Mouse (Mus musculus) intestine, embryonic 15.5 days (tissue): ENCODE measurements at regions not wholly inside any gene's neighbourhood (a gene's known extent, or its start where the extent isn't known, plus 50 kb on each side); places are given as distances from the start of the nearest gene placed in this dataset.

Source experiments
- ATAC-seq: fragments of 200-750 bp; cut with Nextera tagmentation; 2 replicates; pipeline ENCODE4 v1.8.0; 2017; ENCODE audit warnings: moderate TSS enrichment, moderate library complexity
- H3K27ac ChIP-seq: fragments of 300-500 bp; sonication (generic); 2 replicates; pipeline ENCODE4 v1.5.1; 2015; ENCODE audit warnings: mild to moderate bottlenecking, inconsistent platforms
- H3K27me3 ChIP-seq: fragments of 300-500 bp; sonication (generic); replicated peaks from 2 replicates; pipeline ENCODE4 v1.6.1; 2015; ENCODE audit warnings: inconsistent platforms
- H3K36me3 ChIP-seq: fragments of 300-500 bp; sonication (generic); 2 replicates; pipeline ENCODE4 v1.6.1; 2015; ENCODE audit warnings: inconsistent platforms
- H3K4me1 ChIP-seq: fragments of 300-500 bp; sonication (generic); replicated peaks from 2 replicates; pipeline ENCODE4 v1.6.1; 2015; ENCODE audit warnings: inconsistent platforms
- H3K4me2 ChIP-seq: fragments of 300-500 bp; sonication (generic); replicated peaks from 2 replicates; pipeline ENCODE4 v1.6.1; 2015; ENCODE audit warnings: mild to moderate bottlenecking, inconsistent platforms
- H3K4me3 ChIP-seq: fragments of 300-500 bp; sonication (generic); replicated peaks from 2 replicates; pipeline ENCODE4 v1.5.1; 2015; ENCODE audit warnings: inconsistent platforms
- H3K9ac ChIP-seq: fragments of 300-500 bp; sonication (generic); 2 replicates; pipeline ENCODE4 v1.6.1; 2015; ENCODE audit warnings: inconsistent platforms
- H3K9me3 ChIP-seq: fragments of 300-500 bp; sonication (generic); 2 replicates; pipeline ENCODE4 v1.6.1; 2016; ENCODE audit warnings: inconsistent platforms
- WGBS: fragments of 180-500 bp; shearing (Covaris S2); methylation state at CpG from one replicate; pipeline ENCODE4 v1.1.7; 2015; 5-methylcytosine and 5-hydroxymethylcytosine counted together

GRCm38 (mm10) chr4:33838436-33838835 lies 86.0 kb upstream of the Cnr1 start:
- Histone ChIP-seq H3K36me3 (no peaks in the 10 kb centered on the region), H3K4me2 (no peak overlapping the region), H3K4me1 (no peaks in the 10 kb centered on the region), H3K4me3 (no peak overlapping the region), H3K27ac (no peak overlapping the region), H3K9me3 (no peaks in the 10 kb centered on the region), H3K9ac (no peak overlapping the region), H3K27me3 (no peaks in the 10 kb centered on the region)
- 75% methylated on average over 6 of the region's 6 CpGs for WGBS
- no peak for ATAC-seq

GRCm38 (mm10) chr4:33840119-33840518 lies 84.3 kb upstream of the Cnr1 start:
- no peak for ATAC-seq
- Histone ChIP-seq H3K4me3 (no peak overlapping the region), H3K36me3 (no peaks in the 10 kb centered on the region), H3K9me3 (no peaks in the 10 kb centered on the region), H3K4me1 (no peaks in the 10 kb centered on the region), H3K27ac (no peak overlapping the region), H3K4me2 (no peak overlapping the region), H3K27me3 (no peaks in the 10 kb centered on the region), H3K9ac (no peak overlapping the region)
- 73% methylated on average over 14 of the region's 14 CpGs for WGBS

GRCm38 (mm10) chr4:33845611-33846395 lies 78.6 kb upstream of the Cnr1 start:
- H3K4me3 ChIP-seq = no peak overlapping the region
- no peaks in the 10 kb centered on the region for H3K36me3 ChIP-seq
- no peaks in the 10 kb centered on the region for H3K27me3 ChIP-seq
- no peak for ATAC-seq
- no peak overlapping the region for H3K27ac ChIP-seq
- H3K4me1 ChIP-seq = no peaks in the 10 kb centered on the region
- no peak overlapping the region for H3K4me2 ChIP-seq
- 43% methylated on average over 9 of the region's 9 CpGs for WGBS
- H3K9ac ChIP-seq = no peak overlapping the region
- no peaks in the 10 kb centered on the region for H3K9me3 ChIP-seq

- no peak for ATAC-seq
Measured at GRCm38 (mm10) chr4:33850249-33850648, 74.1 kb upstream of the Cnr1 start.

GRCm38 (mm10) chr4:33852294-33852693 lies 72.1 kb upstream of the Cnr1 start:
- Histone ChIP-seq H3K9me3 (no peaks in the 10 kb centered on the region), H3K36me3 (no peaks in the 10 kb centered on the region), H3K4me2 (no peak overlapping the region), H3K9ac (no peak overlapping the region), H3K4me1 (no peaks in the 10 kb centered on the region), H3K27ac (no peak overlapping the region), H3K27me3 (no peaks in the 10 kb centered on the region), H3K4me3 (no peak overlapping the region)
- no peak for ATAC-seq
- WGBS = 83% methylated on average over 5 of the region's 5 CpGs

More at GRCm38 (mm10) chr4:33850249-33850648, 74.1 kb upstream of the Cnr1 start:
- Histone ChIP-seq H3K4me3 (no peak overlapping the region), H3K9me3 (no peaks in the 10 kb centered on the region), H3K36me3 (no peaks in the 10 kb centered on the region), H3K9ac (no peak overlapping the region), H3K4me2 (no peak overlapping the region), H3K27ac (no peak overlapping the region), H3K27me3 (no peaks in the 10 kb centered on the region), H3K4me1 (no peaks in the 10 kb centered on the region)
- WGBS = 82% methylated on average over 7 of the region's 7 CpGs

GRCm38 (mm10) chr4:33855112-33855511 lies 69.3 kb upstream of the Cnr1 start:
- ATAC-seq = no peak
- H3K4me3 ChIP-seq = no peak overlapping the region
- H3K9me3 ChIP-seq = no peaks in the 10 kb centered on the region
- no peak overlapping the region for H3K4me2 ChIP-seq
- no peak overlapping the region for H3K9ac ChIP-seq
- H3K36me3 ChIP-seq = no peaks in the 10 kb centered on the region
- H3K27me3 ChIP-seq = no peaks in the 10 kb centered on the region
- H3K27ac ChIP-seq = no peak overlapping the region
- no peaks in the 10 kb centered on the region for H3K4me1 ChIP-seq

- Histone ChIP-seq H3K9ac (no peak overlapping the region), H3K36me3 (no peaks in the 10 kb centered on the region), H3K4me1 (no peaks in the 10 kb centered on the region), H3K4me2 (no peak overlapping the region), H3K27me3 (no peaks in the 10 kb centered on the region), H3K27ac (no peak overlapping the region), H3K4me3 (no peak overlapping the region), H3K9me3 (no peaks in the 10 kb centered on the region)
- no peak for ATAC-seq
- 92% methylated on average over 2 of the region's 2 CpGs for WGBS
Measured at GRCm38 (mm10) chr4:33867126-33867525, 57.3 kb upstream of the Cnr1 start.

- ATAC-seq = no peak
- Histone ChIP-seq H3K4me1 (no peaks in the 10 kb centered on the region), H3K9ac (no peak overlapping the region), H3K4me2 (no peak overlapping the region), H3K27me3 (no peaks in the 10 kb centered on the region), H3K36me3 (no peaks in the 10 kb centered on the region), H3K27ac (no peak overlapping the region), H3K4me3 (no peak overlapping the region), H3K9me3 (no peaks in the 10 kb centered on the region)
- 75% methylated on average over 5 of the region's 5 CpGs for WGBS
Measured at GRCm38 (mm10) chr4:33869317-33869716, 55.1 kb upstream of the Cnr1 start.
